Mouse (Mus musculus) neural tube, embryonic 15.5 days (tissue): ENCODE results near the gene Akp3. TPM values are rescaled to one million over a fixed set of nuclear protein-coding genes. Genes with fewer than 3 reads are reported as not detected.

Experiments
- polyA plus RNA-seq: library from polyadenylated mRNA; unstranded; fragments of >200 nt; fragmentation: Nextera tagmentation; extraction: Ambion mirVana; gene quantifications from 2 replicates; pipeline ENCODE4 v1.2.1, GENCODE M21; 2015

Gene Akp3
- polyA plus RNA-seq, 1 experiment from 2014 or later = not detected

Other genes starting within 250 kb of the Akp3 start
- gene Alppl2, start 35.0 kb upstream of the Akp3 start, polyA plus RNA-seq = not detected in 2 replicates
- 0.72 TPM in 1 of 2 replicates, not detected in the other for gene Alpi, start 23.4 kb upstream of the Akp3 start, polyA plus RNA-seq
- gene Ecel1, start 31.5 kb downstream of the Akp3 start, polyA plus RNA-seq = 71.9 and 84.7 TPM in 2 replicates
- gene Prss56, start 58.3 kb downstream of the Akp3 start, polyA plus RNA-seq = 4.0 and 5.3 TPM in 2 replicates
- gene Chrnd, start 65.6 kb downstream of the Akp3 start, polyA plus RNA-seq = 0.33 and 0.37 TPM in 2 replicates
- gene Chrng, start 79.7 kb downstream of the Akp3 start, polyA plus RNA-seq = 1.2 and 1.5 TPM in 2 replicates
- 93.4 and 101 TPM in 2 replicates for gene Eif4e2, start 88.9 kb downstream of the Akp3 start, polyA plus RNA-seq
- gene Efhd1, start 139.4 kb downstream of the Akp3 start, polyA plus RNA-seq = 1.2 and 2.3 TPM in 2 replicates
- 61.7 and 63.0 TPM in 2 replicates for gene Gigyf2, start 202.0 kb downstream of the Akp3 start, polyA plus RNA-seq